Mouse (Mus musculus): ENCODE results near the gene Scube2. TPM values are rescaled to one million over a fixed set of nuclear protein-coding genes. Genes with fewer than 3 reads are reported as not detected.

Scube2 gene
- total RNA-seq, 2 experiments from 2014 or later, result 14.3 to 17.2 TPM

- DNase-seq, result peak; percentile 40 to 47
Observed at GRCm38 (mm10) chr7:109852752-109853212, 12.7 kb downstream of the Scube2 start.

DNA sequence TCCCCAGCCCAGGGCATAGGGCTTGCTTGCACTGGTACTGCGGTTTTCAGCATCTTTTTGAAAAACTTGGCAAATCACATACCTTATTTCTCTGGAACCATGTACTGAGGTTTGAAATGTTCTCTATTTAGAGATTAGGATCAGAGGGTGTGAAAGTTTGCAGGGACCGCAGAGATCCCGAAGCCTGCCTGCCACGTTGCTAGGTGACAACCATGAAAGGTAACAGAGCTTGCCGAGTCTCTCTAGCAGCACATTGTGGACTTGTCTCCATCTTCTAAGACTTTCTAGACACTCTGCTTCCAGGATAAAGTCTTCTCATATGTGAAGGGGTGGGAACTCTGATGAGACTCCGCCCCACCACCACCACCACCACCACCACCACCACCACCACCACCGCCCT lies 13.5 kb downstream of the Scube2 start:
- intact Hi-C loops (cut with DNase I), result no loop called here
- DNase-seq, result no peak

More at GRCm38 (mm10) chr7:109852752-109853212, 12.7 kb downstream of the Scube2 start:
- intact Hi-C loops (cut with DNase I), result no loop called here

DNA sequence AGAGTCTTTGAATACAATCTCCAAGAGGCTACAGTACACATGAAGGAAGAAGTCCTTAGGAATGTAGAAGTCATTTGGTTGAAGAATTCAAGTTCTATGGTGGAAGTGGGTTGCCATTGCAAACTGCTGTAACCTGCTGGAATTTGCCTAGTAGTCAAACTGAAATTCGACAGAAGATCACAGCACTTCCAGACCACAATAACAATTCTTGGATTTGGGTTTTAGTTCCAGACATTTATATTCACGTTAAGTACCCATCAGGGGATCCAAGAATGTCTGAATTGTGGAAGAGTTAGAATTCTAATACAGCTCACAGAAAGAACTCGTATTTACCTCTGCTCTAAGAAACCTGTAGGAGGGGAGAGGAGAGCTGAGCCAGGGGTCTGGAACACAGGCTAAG lies 14.9 kb downstream of the Scube2 start:
- intact Hi-C loops (cut with DNase I), result no loop called here
- no peak for DNase-seq

DNA sequence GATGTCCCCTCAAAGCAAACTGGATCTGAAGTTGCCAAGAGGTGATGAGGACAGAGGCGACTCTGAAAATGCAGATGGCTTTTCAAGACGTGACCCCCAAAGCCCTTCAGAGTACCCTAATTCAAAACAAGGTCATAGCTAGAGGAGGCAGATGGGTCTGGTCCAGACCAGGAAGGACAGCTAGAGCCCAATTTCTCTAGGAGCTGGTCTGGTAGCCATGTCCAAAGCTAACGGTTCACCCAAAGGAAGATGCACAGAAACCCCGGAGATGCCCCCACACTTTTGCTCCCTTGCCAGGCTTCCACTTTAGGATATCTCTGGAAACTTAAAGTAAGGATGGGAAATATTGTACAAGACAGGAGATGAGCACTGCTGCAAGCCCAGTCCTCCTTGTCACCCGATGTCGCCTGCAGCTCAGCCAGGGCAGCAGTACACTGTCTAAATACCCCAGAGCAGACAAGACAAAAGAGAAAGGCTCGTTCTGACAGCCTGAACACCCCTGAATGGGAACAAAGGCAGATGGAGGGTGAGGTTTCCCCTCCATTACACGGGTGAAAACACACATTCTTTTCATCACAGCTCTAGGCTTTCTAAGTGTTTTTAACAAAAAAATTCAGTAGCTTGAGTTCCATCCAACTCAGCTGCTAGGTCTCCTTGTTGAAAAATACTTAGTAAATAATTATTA lies 15.6 kb downstream of the Scube2 start:
- intact Hi-C loops (cut with DNase I), result no loop called here
- DNase-seq, result no peak

- no peak for DNase-seq
- intact Hi-C loops (cut with DNase I), result no loop called here
Observed at GRCm38 (mm10) chr7:109848867-109849733, 16.4 kb downstream of the Scube2 start.

GRCm38 (mm10) chr7:109844100-109844499 lies 21.4 kb downstream of the Scube2 start:
- no peak for DNase-seq
- intact Hi-C loops (cut with DNase I), result no loop called here

GRCm38 (mm10) chr7:109841618-109842418 lies 23.7 kb downstream of the Scube2 start:
- intact Hi-C loops (cut with DNase I), result no loop called here
- peak; percentile 78 to 83 for DNase-seq

DNA sequence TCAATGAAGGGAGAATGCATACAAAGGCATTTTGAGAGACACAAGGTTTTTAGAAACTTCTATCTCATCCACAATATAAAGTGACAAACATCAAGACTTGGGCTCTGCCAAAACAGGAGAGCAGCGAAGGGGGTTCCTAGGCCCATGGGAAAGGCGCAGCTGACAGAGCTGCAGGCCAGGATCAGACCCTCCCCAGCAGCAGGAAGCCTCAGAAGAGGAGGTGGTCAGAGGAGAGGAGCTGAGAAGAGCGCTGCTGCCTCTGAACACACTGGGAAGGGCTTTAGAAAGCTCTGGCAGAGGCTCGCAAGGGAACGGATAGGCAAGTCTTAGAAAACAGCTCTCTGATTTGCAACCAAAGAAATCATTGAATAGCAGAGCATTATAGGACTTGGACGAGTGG lies 24.4 kb downstream of the Scube2 start:
- intact Hi-C loops (cut with DNase I), result no loop called here
- no peak for DNase-seq

DNA sequence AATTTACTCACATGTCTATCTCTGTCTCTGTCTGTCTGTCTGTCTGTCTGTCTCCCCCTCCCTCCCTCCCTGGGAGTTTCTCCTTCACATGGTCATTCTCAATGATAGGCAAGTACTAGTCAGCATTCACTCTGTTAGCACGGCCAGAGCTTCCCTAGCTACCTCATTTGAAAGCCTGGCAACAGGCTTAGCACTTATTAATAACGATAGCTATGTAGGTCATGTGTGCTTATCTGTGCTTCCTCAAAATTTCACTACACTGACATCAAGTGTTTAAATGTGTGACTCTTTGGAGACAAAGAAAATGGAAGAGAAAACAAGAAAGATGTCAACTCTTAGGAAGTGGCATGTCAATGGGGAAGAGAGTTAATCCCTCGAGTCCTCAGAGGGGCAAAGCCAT lies 26.9 kb downstream of the Scube2 start:
- intact Hi-C loops (cut with DNase I), result no loop called here
- no peak for DNase-seq

- intact Hi-C loops (cut with DNase I), result no loop called here
- DNase-seq, result no peak
Observed at GRCm38 (mm10) chr7:109837651-109838050, 27.8 kb downstream of the Scube2 start.

- intact Hi-C loops (cut with DNase I), result no loop called here
- no peak for DNase-seq
Observed at GRCm38 (mm10) chr7:109834894-109835293, 30.6 kb downstream of the Scube2 start.

DNA sequence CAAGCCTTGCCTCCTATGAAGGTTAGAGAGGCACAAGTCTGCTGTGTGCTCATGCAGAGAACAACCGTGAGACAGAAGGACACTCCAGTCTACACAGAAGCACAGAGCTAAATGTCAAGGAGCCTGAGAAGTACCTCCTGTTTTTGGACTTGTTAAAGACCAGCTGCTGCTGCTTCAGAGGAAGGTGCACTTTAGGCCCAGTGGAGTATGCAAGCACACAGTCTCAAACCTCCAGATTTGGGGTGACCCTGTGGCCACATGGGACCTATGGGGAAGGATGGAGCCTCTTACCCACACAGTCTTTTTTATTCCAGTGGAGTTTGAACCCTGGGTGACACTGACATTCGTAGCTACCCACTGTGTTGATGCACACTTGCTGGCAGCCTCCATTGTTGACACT lies 34.1 kb downstream of the Scube2 start:
- no peak for DNase-seq
- intact Hi-C loops (cut with DNase I), result no loop called here

DNA sequence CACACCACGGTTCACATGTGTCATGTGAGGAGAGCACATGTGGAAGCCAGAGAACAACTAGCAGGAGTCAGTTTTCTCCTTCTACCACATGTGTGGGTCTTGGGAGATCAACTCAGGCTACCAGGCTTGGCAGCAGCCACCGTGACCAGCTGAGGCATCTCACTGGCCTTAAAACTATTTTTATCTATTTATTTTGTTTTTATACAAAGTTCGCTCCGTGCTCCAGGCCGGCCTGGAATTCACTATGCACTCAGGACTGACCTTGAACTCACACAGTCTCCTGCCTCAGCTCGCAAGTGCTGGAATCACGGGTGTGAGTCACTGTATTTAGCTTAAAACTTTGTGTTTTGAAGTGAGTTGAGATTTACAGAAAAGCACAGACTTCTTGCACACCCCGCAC lies 38.6 kb downstream of the Scube2 start:
- intact Hi-C loops (cut with DNase I), result no loop called here
- DNase-seq, result no peak

DNA sequence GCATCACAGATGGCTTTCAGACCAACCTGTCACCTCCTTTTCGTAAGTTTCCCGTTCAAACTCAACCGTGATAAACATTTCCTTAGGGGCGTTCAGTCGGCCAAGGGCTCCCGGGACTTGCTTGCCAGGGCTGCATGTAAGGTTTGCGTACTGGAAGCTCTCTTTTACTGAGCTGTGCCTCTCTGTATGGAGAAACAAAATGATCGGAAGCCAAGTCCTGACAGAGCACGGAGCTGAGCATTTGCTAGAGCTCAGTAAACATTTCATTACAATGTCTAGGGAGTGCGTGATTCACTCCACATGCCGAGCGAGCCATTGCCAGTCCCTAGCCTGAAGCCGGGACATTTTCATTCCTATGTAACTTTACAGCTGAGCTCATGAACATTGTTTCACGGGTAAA lies 40.2 kb downstream of the Scube2 start:
- no peak for DNase-seq
- intact Hi-C loops (cut with DNase I), result no loop called here

DNA sequence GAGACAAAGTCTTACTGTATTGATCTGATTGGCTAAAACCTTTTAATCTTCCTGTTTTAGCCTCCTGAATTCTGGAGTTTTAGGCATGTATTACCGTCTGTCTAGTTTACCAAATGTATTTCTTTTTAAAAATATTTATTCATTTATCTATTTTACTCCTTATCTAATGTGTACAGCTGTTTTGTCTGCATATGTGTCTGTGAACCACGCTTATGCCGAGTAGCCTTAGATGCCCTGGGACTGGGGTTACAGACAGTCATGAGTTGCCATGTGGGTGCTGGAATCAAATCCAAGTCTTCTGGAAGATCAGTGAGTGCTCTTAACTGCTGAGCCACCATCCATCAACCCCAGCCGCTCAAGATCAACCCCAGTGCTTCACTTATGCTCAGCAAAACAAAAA lies 46.9 kb downstream of the Scube2 start:
- DNase-seq, result no peak
- intact Hi-C loops (cut with DNase I), result no loop called here

DNA sequence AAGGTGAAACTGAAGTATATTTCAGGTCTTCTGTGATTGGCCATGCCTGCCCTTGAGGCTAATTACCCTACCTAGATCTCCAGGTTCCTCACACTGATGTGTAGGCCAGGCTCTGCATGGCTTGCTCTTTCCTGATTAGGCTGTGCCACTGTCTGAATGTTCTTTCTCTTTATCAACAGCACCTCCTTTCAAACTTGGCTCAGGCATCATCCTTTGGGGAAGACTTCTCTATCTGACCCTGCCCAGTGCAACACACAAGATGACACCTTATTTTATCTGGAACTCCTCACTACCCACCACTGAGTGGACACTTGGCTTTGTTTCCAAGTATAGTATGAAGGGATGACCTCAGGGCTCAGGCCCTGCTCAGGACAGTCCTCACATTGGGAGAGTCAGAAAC lies 47.5 kb downstream of the Scube2 start:
- intact Hi-C loops (cut with DNase I), result no loop called here
- no peak for DNase-seq

DNA sequence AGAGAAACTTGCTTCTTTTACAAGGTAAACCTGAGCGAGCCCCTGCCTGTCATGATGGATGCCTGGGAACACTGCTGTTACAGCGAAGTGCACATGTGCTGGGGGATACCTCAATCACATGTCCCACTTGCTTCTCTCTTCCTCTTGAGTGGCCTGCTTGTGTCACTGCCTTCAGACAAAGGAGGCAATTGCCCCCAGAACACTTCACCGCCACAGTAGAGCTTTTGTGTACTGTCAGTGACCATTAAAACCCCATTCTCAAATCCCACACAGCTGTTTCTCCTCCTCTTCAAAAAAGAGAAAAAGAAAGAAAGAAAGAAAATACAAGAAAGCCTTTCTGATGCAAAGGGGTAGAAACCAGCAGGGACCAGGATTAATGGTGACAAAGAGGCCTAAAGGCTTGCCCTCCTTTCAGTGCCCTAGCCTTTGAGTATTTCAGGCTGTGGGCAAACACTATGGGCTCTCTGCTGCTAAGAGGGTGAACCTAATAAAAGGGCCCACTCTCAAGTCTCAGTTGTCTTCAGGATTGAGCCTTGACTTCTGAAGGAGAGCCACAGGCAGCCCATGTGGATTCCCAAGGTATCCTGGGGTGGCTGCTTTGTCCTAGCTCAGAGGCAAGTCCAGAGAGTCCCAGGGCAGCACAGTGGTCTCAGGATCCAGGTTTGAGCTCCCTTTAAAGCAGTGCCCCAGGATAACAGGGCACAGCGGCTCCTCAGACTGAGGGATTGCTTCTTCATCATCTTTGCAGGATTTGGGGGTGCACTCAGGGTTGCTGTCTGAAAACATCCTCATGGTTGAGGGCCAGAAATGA lies 51.9 kb downstream of the Scube2 start:
- intact Hi-C loops (cut with DNase I), result no loop called here

DNA sequence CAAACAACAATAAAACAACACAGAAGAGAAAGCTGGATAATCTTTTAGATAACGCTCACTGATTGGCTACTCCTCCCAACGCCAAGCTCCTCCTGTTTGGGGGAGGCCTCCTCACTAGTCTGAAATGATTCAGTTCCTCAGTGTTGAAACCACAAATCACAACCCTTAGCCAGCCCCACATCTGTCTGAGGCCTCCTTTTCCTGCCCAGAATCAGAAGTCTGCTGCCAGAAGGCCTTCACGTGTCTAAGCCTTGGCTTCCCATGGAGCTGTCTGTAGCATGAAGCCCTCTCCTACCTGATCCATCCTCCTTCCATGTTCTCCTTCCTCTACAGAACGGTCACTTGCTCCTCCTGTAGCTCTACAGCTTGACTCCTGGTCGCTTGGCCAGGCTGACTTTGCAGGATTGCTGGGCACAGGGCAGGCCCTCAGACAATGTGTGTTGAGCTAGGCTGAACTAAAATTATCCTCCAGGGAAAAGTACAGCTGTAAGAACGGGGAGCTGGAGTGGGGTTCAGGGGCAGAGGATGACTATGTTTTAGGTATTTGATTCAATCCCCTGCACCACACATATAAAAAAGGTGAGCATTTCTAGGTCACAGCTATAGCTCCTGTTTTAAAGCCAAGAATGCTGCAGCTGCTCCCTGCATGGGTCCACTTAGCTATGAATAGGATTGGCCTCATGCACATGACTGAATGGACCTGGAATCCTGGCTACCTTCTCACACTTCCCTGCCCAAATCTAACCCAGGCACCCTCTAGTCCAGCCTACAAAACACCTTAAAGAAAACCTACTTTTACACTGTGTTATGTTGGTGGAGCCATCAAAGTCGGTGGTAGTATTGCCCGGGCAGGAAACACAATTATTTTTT lies 57.6 kb downstream of the Scube2 start:
- DNase-seq, result peak; percentile 59 to 61

More for the DNA sequence above, 51.9 kb downstream of the Scube2 start:
- no peak for DNase-seq

GRCm38 (mm10) chr7:109804843-109805242 lies 60.6 kb downstream of the Scube2 start:
- peak in 1 of 2 experiments; percentile 48 for DNase-seq
- intact Hi-C loops (cut with DNase I), result no loop called here

More for the DNA sequence above, 57.6 kb downstream of the Scube2 start:
- intact Hi-C loops (cut with DNase I), result no loop called here

Data from heart, postnatal 10 days (tissue).